Mouse (Mus musculus): ENCODE measurements at regions not wholly inside any gene's neighbourhood (a gene's known extent, or its start where the extent isn't known, plus 50 kb on each side); places are given as distances from the start of the nearest gene placed in this dataset.

DNA sequence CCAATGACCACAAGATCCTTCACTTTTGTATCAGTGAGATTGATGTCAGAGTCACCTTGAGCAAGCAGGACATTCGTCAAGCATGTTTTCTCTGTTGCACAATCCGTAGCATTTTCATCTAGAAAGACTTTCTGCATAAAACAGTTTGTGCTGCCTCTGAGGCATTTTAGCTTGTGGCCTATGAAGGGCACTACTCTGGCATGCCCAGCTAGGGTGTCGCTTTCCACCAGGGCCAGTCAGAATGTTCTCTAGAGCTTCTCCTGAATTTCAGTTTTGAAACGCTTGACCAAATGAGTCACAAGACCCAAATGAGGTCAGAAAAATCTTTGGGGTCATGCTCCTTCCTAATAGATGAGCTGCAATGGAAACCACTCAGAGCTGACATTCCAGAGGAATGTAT, 529.6 kb upstream of the Mctp2 start:
- H3K4me3 ChIP-seq (replicated peaks; ENCODE audit: low read depth, low read length): no peak overlapping the region
- no peak for TF ChIP-seq CTCF (IDR thresholded peaks at IDR 0.05; ENCODE audit: low read depth)
- H3K27ac ChIP-seq: no peak overlapping the region
- no peak overlapping the region for H3K9ac ChIP-seq (ENCODE audit: low read depth, low read length)
- ATAC-seq (replicated peaks; ENCODE audit: low FRiP score, low read depth) (no peak), DNase-seq (ENCODE audit: low spot score) (no peak)
- H3K36me3 ChIP-seq (ENCODE audit: insufficient read depth, low read length): no peaks in the 10 kb centered on the region
- H3K4me2 ChIP-seq (ENCODE audit: low read length): no peak overlapping the region
- H3K27me3 ChIP-seq (ENCODE audit: insufficient read depth, low read length): no peaks in the 10 kb centered on the region
- H3K9me3 ChIP-seq (replicated peaks; ENCODE audit: low read length): no peaks in the 10 kb centered on the region; the same call in 1 of the 2 replicates
- 79% methylated on average over 4 of the region's 4 CpGs for WGBS
- no peaks in the 10 kb centered on the region for H3K4me1 ChIP-seq (replicated peaks; ENCODE audit: insufficient read depth, low read length)

DNA sequence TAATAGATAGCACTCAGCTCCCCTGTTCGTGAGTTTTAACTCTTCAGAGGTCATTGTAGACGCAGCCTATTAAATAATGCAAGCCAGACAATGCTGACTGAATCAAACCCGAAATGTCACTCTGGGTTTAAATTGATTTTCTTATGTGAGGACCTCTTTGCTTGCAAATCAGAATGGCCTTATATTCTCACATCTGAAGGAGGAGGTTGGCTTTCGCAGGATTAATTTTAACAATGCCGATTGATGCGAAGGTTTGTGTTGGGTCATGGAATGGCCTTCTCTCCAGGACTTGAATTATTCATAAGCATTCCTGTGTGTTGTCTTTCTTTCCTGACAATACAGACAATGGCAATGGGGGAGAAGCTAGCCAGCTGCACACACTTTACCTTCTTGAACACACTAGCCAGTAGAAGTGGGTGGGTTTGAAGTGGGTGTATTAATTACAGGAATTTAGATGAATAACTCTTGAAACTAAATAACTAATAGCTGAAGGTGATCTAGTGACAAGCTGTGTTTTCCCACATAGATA, 530.1 kb upstream of the Mctp2 start:
- no peak overlapping the region for H3K27ac ChIP-seq
- no peaks in the 10 kb centered on the region for H3K27me3 ChIP-seq (ENCODE audit: insufficient read depth, low read length)
- no peaks in the 10 kb centered on the region; the same call in 1 of the 2 replicates for H3K9me3 ChIP-seq (replicated peaks; ENCODE audit: low read length)
- H3K4me1 ChIP-seq (replicated peaks; ENCODE audit: insufficient read depth, low read length): no peaks in the 10 kb centered on the region
- TF ChIP-seq CTCF (IDR thresholded peaks at IDR 0.05; ENCODE audit: low read depth): no peak
- H3K9ac ChIP-seq (ENCODE audit: low read depth, low read length): no peak overlapping the region
- H3K4me2 ChIP-seq (ENCODE audit: low read length): no peak overlapping the region
- no peaks in the 10 kb centered on the region for H3K36me3 ChIP-seq (ENCODE audit: insufficient read depth, low read length)
- ATAC-seq (replicated peaks; ENCODE audit: low FRiP score, low read depth): no peak
- H3K4me3 ChIP-seq (replicated peaks; ENCODE audit: low read depth, low read length): no peak overlapping the region
- WGBS: 88% methylated on average over 6 of the region's 6 CpGs
- DNase-seq (ENCODE audit: low spot score): no peak

DNA sequence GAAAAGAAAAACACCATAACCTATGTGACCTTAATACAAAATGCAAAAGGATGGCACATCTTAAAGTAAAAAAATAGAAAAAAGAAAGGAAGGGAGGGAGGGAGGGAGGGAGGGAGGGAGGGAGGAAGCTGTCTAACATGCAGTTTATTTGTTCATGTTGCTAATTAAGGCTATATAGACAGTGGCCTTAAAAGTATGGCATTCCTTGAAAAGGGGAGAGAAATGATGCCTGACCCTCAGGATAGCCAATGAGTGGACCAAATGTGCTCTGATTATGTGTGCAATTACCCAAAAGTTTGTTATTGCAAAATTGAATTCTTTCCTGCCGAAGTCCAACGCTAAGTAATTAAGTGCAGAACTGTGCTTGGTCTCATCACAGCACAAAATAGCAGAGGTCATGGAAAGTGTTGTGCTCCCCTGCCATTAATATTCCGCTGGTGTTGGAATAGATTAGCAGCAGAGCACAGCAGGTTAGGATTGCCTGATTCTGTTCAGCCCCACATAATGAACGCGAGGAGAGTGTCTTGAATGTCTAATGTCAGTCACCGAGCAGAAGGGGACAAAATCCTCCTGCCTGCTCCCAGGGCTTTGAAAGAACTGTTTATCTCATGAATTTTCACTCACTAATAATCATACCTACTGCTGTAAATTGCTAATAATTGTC, 531.7 kb upstream of the Mctp2 start:
- no peak overlapping the region for H3K4me3 ChIP-seq (replicated peaks; ENCODE audit: low read depth, low read length)
- no peak for TF ChIP-seq CTCF (IDR thresholded peaks at IDR 0.05; ENCODE audit: low read depth)
- WGBS: 66% methylated on average over 6 of the region's 6 CpGs
- ATAC-seq (replicated peaks; ENCODE audit: low FRiP score, low read depth): no peak
- no peaks in the 10 kb centered on the region; the same call in 1 of the 2 replicates for H3K9me3 ChIP-seq (replicated peaks; ENCODE audit: low read length)
- no peak overlapping the region for H3K9ac ChIP-seq (ENCODE audit: low read depth, low read length)
- no peaks in the 10 kb centered on the region for H3K27me3 ChIP-seq (ENCODE audit: insufficient read depth, low read length)
- no peak for DNase-seq (ENCODE audit: low spot score)
- H3K36me3 ChIP-seq (ENCODE audit: insufficient read depth, low read length): no peaks in the 10 kb centered on the region
- H3K27ac ChIP-seq: no peak overlapping the region
- no peak overlapping the region for H3K4me2 ChIP-seq (ENCODE audit: low read length)
- no peaks in the 10 kb centered on the region for H3K4me1 ChIP-seq (replicated peaks; ENCODE audit: insufficient read depth, low read length)

DNA sequence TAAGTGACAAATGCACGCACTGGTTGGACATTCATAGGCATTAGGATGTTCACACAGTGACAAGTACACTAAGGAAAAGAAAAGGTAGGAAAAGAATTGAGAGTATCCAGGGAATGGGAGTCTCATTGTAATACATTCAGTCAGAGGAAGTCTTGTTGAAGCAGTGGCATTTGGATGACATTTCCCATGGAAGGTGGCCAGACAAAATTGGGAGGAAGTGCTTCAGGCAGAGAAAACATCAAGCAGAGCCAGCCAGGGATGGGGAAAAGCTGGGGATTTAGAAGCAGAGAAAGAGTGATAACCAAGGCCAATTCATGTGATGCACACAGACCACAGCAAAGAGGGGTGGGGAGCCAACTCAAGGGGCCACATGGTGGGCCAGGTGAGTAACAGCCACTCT, 524.0 kb upstream of the Rgma start:
- Histone ChIP-seq H3K9me3 (replicated peaks; ENCODE audit: low read length) (no peaks in the 10 kb centered on the region), H3K27me3 (ENCODE audit: insufficient read depth, low read length) (no peaks in the 10 kb centered on the region), H3K36me3 (ENCODE audit: insufficient read depth, low read length) (no peaks in the 10 kb centered on the region), H3K4me3 (replicated peaks; ENCODE audit: low read depth, low read length) (no peak overlapping the region), H3K4me1 (replicated peaks; ENCODE audit: insufficient read depth, low read length) (no peaks in the 10 kb centered on the region), H3K4me2 (ENCODE audit: low read length) (no peak overlapping the region), H3K27ac (no peak overlapping the region), H3K9ac (ENCODE audit: low read depth, low read length) (no peak overlapping the region)
- DNase-seq (ENCODE audit: low spot score): no peak
- TF ChIP-seq CTCF (IDR thresholded peaks at IDR 0.05; ENCODE audit: low read depth): no peak
- no peak for ATAC-seq (replicated peaks; ENCODE audit: low FRiP score, low read depth)
- WGBS: 98% methylated on average over 1 of the region's 1 CpGs

DNA sequence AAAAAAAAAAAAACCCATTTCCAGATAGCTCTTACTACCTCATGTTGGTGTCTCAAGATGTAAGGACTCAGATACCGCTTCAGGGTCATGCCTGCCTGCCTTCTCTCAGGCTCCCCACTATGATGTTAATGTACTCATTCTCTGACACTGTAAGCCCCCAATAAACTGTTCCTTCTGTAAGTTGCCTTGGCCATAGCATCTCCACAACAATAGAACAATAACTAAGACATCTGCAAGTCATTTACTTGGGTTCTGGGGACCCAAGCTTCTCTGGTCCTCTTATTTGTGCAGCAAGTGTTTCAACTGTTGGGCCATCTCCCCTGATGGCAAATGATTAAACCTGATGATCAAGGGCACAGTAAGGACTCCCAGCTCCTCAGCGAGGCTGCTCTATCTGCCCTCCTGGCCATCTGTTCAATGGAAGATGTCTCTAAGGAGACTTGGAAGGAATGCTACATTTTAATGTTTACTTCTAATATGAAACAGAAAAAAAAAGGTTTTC, 520.8 kb upstream of the Rgma start:
- no peak overlapping the region for H3K9ac ChIP-seq (ENCODE audit: low read depth, low read length)
- DNase-seq (ENCODE audit: low spot score) (no peak), ATAC-seq (replicated peaks; ENCODE audit: low FRiP score, low read depth) (no peak)
- TF ChIP-seq CTCF (IDR thresholded peaks at IDR 0.05; ENCODE audit: low read depth): no peak
- 68% methylated on average over 2 of the region's 2 CpGs for WGBS
- H3K27me3 ChIP-seq (ENCODE audit: insufficient read depth, low read length): no peaks in the 10 kb centered on the region
- no peak overlapping the region for H3K4me2 ChIP-seq (ENCODE audit: low read length)
- H3K36me3 ChIP-seq (ENCODE audit: insufficient read depth, low read length): no peaks in the 10 kb centered on the region
- no peak overlapping the region for H3K4me3 ChIP-seq (replicated peaks; ENCODE audit: low read depth, low read length)
- H3K4me1 ChIP-seq (replicated peaks; ENCODE audit: insufficient read depth, low read length): no peaks in the 10 kb centered on the region
- no peak overlapping the region for H3K27ac ChIP-seq
- H3K9me3 ChIP-seq (replicated peaks; ENCODE audit: low read length): no peaks in the 10 kb centered on the region

DNA sequence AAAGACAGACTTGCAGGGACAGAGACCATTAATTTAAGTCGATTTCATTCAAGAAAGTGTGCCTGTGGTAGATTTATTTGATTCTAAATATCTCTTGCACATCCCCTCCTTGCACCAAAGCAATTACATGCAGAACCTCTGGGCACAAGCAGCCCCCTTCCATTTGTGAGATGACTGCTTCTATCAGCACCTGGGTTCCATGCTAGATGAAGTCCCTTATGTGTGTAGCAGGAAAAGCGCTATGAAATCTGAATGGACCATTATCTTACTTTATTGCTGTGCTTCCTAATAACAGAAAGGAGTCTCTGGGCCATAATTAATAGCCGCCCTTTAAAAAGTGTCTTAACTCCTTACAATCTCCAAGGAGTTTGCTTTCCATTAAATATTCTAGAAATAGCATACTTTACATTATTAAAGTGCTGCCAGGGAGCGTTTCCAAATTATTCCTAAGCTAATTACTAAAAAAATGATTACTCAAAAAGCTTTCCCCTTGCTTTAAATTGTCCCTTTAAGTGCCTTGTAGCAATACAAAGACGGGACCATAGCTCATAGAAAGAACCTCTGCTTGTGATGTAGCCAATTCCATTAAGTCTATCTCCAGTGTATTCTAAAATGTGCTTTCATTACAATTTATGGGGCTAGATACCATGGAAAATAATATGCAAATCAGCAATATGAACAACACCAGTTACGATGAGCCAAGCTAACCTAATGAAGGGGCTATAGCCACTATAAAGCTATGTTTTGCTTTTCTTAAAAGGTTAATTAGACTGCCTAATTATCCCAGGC, 508.1 kb upstream of the Rgma start:
- no peak for TF ChIP-seq CTCF (IDR thresholded peaks at IDR 0.05; ENCODE audit: low read depth)
- no peaks in the 10 kb centered on the region for H3K27me3 ChIP-seq (ENCODE audit: insufficient read depth, low read length)

More for the DNA sequence above, 508.1 kb upstream of the Rgma start:
- 73% methylated on average over 6 of the region's 6 CpGs for WGBS
- Histone ChIP-seq H3K9ac (ENCODE audit: low read depth, low read length) (no peak overlapping the region), H3K9me3 (replicated peaks; ENCODE audit: low read length) (no peaks in the 10 kb centered on the region), H3K4me2 (ENCODE audit: low read length) (no peak overlapping the region), H3K4me3 (replicated peaks; ENCODE audit: low read depth, low read length) (no peak overlapping the region), H3K27ac (no peak overlapping the region), H3K36me3 (ENCODE audit: insufficient read depth, low read length) (no peaks in the 10 kb centered on the region), H3K4me1 (replicated peaks; ENCODE audit: insufficient read depth, low read length) (no peaks in the 10 kb centered on the region)
- DNase-seq (ENCODE audit: low spot score) (no peak), ATAC-seq (replicated peaks; ENCODE audit: low FRiP score, low read depth) (no peak)
